Mouse (Mus musculus) forebrain, embryonic 16.5 days (tissue): ENCODE data around the gene Scp2. TPM values are rescaled to one million over a fixed set of nuclear protein-coding genes. Genes with fewer than 3 reads are reported as not detected.
"Not testable (repeated sequence)": the region's sequence is repeated elsewhere in the genome, so short reads cannot be mapped to it uniquely, and the experiment has no call there.

Source experiments
- ATAC-seq: fragments of 200-750 bp; cut with Nextera tagmentation; 2 replicates; pipeline ENCODE4 v1.8.0; 2017; ENCODE audit warnings: mild to moderate bottlenecking, moderate library complexity
- H3K27ac ChIP-seq: fragments of 300-500 bp; sonication (generic); 2 replicates; pipeline ENCODE4 v1.5.1; 2014; ENCODE audit warnings: low read length, control low read depth
- H3K27me3 ChIP-seq: fragments of 300-500 bp; sonication (generic); replicated peaks from 2 replicates; pipeline ENCODE4 v1.6.1; 2014; ENCODE audit warnings: low read length; ENCODE audit not compliant: control insufficient read depth, insufficient read depth
- H3K36me3 ChIP-seq: fragments of 300-500 bp; sonication (generic); 2 replicates; pipeline ENCODE4 v1.6.1; 2014; ENCODE audit not compliant: control insufficient read depth, insufficient read depth
- H3K4me1 ChIP-seq: fragments of 300-500 bp; sonication (generic); replicated peaks from 2 replicates; pipeline ENCODE4 v1.6.1; 2014; ENCODE audit warnings: low read length; ENCODE audit not compliant: control insufficient read depth, insufficient read depth
- H3K4me2 ChIP-seq: fragments of 300-500 bp; sonication (generic); 2 replicates; pipeline ENCODE4 v1.6.1; 2014; ENCODE audit warnings: mild to moderate bottlenecking, low read length, control low read depth
- H3K4me3 ChIP-seq: fragments of 300-500 bp; sonication (generic); replicated peaks from 2 replicates; pipeline ENCODE4 v1.5.1; 2014; ENCODE audit warnings: mild to moderate bottlenecking, low read length, control low read depth
- H3K9ac ChIP-seq: fragments of 300-500 bp; sonication (generic); replicated peaks from 2 replicates; pipeline ENCODE4 v1.6.1; 2014; ENCODE audit warnings: low read depth, low read length, control low read depth
- H3K9me3 ChIP-seq: fragments of 300-500 bp; sonication (generic); 2 replicates; pipeline ENCODE4 v1.6.1; 2016; ENCODE audit warnings: low read length; ENCODE audit not compliant: control insufficient read depth
- WGBS: fragments of 180-500 bp; shearing (Covaris S2); extraction: QIAGEN DNeasy Blood & Tissue Kit; methylation state at CpG from one replicate; pipeline ENCODE4 v1.1.7; 2014; 5-methylcytosine and 5-hydroxymethylcytosine counted together
- polyA plus RNA-seq: library from polyadenylated mRNA; unstranded; fragments of >200 nt; fragmentation: Nextera tagmentation; extraction: Ambion mirVana; gene quantifications from 2 replicates; pipeline ENCODE4 v1.2.1, GENCODE M21; 2015

The Scp2 gene
- polyA plus RNA-seq, 1 experiment from 2014 or later, result 195 TPM

DNA sequence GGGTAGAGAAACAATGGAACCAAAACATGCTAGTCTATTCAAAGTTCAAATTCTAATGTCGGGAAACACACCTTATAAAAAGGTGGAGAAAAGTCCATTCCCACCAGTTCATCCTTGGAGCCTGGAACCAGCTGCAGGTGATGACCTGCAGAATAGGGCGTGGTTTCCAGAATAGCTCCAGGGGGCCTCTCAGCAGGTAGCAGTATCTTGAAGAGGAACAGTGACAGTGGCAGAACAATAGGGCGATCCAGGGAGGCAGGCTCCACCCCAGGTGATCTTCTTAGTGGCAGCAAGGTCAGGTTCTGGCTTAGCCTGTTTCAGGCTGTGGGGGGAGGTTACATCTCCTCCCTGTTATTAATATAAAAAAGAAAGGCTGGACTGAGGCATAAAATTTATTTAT lies 756 bp upstream of the Scp2 start:
- 36% methylated on average over 3 of the region's 3 CpGs for whole genome bisulfite sequencing
- not testable (repeated sequence) for H3K36me3 ChIP-seq, H3K27ac ChIP-seq, ATAC-seq, H3K27me3 ChIP-seq, H3K4me2 ChIP-seq, H3K4me3 ChIP-seq, H3K4me1 ChIP-seq, H3K9me3 ChIP-seq, H3K9ac ChIP-seq

DNA sequence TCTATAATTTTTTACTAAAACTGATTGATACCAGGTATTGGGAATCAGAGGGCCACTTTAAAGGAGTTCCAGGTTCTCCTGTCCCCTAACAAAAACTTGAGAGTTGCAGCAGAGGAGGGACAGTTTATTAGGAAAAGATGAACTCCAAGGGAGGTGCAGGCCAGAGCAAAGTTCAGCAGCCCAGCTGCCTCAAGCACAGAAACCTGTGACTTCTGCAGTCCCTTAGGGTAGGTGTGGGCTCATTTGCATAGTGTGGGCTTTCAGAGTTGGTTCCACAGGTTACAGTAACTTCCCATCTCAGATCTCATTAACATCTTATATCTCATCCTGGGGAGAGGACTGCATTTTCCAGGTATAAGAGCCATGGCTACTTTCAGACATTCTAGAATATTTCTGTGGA lies 1.0 kb downstream of the Scp2 start:
- no peaks in the 10 kb centered on the region for H3K27me3 ChIP-seq
- ATAC-seq, result no peak
- no peak overlapping the region for H3K9ac ChIP-seq
- no peak overlapping the region for H3K27ac ChIP-seq
- H3K36me3 ChIP-seq, result no peaks in the 10 kb centered on the region
- H3K9me3 ChIP-seq, result no peaks in the 10 kb centered on the region
- H3K4me1 ChIP-seq, result no peaks in the 10 kb centered on the region
- no peak overlapping the region for H3K4me3 ChIP-seq
- H3K4me2 ChIP-seq, result no peak overlapping the region

DNA sequence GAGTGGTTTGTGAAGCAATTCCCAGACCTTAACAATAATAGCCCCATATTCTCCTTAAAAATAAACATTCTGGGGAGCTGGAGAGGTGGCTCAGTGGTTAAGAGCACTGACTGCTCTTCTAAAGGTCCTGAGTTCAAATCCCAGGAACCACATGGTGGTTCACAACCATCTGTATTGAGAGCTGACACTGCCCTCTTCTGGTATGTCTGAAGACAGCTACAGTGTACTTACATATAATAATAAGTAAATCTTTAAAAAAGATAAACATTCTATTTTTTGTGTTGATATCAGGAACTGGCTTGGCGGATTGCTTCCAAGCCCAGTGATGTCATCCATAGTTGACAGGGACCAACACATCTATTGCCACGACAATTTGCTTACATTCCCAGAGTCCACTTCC lies 1.6 kb downstream of the Scp2 start:
- ATAC-seq, H3K4me1 ChIP-seq, H3K36me3 ChIP-seq, H3K4me3 ChIP-seq, H3K4me2 ChIP-seq, H3K9me3 ChIP-seq, H3K9ac ChIP-seq, H3K27ac ChIP-seq, H3K27me3 ChIP-seq: not testable (repeated sequence)
- WGBS, result 97% methylated on average over 2 of the region's 2 CpGs

DNA sequence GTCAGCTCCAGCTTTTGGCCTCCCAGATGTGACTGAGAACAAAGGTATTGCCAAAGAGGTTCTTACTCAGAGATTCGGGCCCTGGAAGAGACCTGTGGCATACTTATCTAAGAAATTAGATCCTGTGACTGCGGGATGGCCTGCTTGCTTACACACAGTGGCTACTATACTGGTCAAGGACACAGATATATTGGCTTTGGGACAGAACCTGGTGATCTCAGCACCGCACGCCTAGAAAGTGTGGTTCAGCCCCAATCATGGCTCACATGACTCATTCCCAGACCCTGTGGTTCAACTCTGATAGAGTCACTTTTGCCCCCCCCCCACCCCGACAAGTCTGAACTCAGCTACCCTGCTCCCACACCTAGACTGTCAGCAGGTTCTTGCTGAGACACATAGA lies 7.9 kb downstream of the Scp2 start:
- Histone ChIP-seq H3K27me3 (no peaks in the 10 kb centered on the region), H3K4me3 (no peak overlapping the region), H3K27ac (no peak overlapping the region), H3K36me3 (no peaks in the 10 kb centered on the region), H3K4me2 (no peak overlapping the region), H3K4me1 (no peaks in the 10 kb centered on the region), H3K9ac (no peak overlapping the region), H3K9me3 (no peaks in the 10 kb centered on the region)
- 91% methylated on average over 5 of the region's 5 CpGs for WGBS
- no peak for ATAC-seq

DNA sequence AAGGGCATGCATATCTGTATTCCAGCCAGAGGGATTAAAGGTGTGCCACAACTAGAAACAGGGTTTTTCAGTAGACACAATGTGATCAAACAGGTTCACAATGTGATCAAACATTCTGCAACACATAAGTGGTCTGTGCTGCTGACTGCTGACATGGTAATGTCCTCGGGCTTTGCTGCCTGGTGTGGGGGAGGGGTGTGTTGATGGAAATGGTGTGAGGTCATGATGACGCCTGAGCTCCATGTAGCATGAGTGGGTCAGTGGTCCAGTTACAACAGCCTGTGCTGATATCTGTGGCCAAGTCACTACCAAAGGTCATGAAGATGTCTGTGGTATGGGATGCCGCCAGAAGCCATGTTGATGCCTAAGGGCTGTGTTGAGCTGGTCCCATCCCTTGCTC lies 14.3 kb downstream of the Scp2 start:
- Histone ChIP-seq H3K4me1 (no peaks in the 10 kb centered on the region), H3K4me2 (no peak overlapping the region), H3K9ac (no peak overlapping the region), H3K4me3 (no peak overlapping the region), H3K36me3 (no peaks in the 10 kb centered on the region), H3K27me3 (no peaks in the 10 kb centered on the region), H3K27ac (no peak overlapping the region), H3K9me3 (no peaks in the 10 kb centered on the region)
- WGBS, result 91% methylated on average over 3 of the region's 3 CpGs
- ATAC-seq, result no peak

DNA sequence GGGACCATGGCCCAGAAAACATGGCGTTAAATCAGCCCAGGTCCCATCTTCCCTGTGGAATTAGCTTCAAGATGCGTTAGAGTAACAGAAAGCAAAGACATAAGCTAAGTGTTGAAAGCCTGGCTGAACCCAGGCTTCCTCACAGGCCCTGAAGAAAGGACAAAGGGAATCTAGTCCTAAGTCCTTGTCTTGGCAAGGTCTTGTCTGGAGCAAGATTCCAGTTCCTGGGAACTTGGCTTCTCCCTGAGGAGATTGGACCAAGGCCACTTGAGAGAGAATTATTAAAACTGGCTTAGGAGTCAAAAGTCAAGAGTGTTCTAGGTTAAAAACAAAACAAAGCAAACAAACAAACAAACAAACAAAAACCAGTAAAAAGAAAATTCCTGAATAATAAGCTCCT lies 16.5 kb downstream of the Scp2 start:
- no peak overlapping the region for H3K4me2 ChIP-seq
- ATAC-seq, result no peak
- H3K4me1 ChIP-seq, result no peaks in the 10 kb centered on the region
- H3K27ac ChIP-seq, result no peak overlapping the region
- no peaks in the 10 kb centered on the region for H3K27me3 ChIP-seq
- WGBS, result 88% methylated on average over 2 of the region's 2 CpGs
- H3K9ac ChIP-seq, result no peak overlapping the region
- H3K9me3 ChIP-seq, result no peaks in the 10 kb centered on the region
- no peak overlapping the region for H3K4me3 ChIP-seq
- H3K36me3 ChIP-seq, result no peaks in the 10 kb centered on the region

DNA sequence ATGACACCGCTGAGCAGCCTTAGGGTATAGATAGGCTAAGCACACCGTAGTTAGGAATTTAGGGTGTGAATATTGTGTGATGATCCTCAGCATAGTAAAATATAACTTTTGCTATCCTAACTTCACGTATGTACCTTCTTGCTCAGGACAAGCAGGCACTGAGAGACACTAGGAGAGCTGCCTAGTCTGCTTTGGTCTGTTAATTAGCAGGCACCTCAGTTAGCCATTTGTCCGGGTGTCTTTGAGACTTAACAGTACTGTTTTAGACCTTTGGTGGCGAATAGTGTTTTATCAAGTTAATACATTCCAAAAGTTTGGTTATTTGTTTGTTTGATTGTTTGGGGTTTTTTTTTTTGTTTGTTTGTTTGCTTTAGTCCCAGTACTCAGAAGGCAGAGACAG lies 17.3 kb downstream of the Scp2 start:
- WGBS, result 89% methylated on average over 5 of the region's 5 CpGs
- no peaks in the 10 kb centered on the region for H3K27me3 ChIP-seq
- H3K4me3 ChIP-seq, result no peak overlapping the region
- no peak overlapping the region for H3K9ac ChIP-seq
- no peak for ATAC-seq
- H3K4me2 ChIP-seq, result no peak overlapping the region
- no peaks in the 10 kb centered on the region for H3K4me1 ChIP-seq
- no peaks in the 10 kb centered on the region for H3K36me3 ChIP-seq
- H3K27ac ChIP-seq, result no peak overlapping the region
- H3K9me3 ChIP-seq, result no peaks in the 10 kb centered on the region

DNA sequence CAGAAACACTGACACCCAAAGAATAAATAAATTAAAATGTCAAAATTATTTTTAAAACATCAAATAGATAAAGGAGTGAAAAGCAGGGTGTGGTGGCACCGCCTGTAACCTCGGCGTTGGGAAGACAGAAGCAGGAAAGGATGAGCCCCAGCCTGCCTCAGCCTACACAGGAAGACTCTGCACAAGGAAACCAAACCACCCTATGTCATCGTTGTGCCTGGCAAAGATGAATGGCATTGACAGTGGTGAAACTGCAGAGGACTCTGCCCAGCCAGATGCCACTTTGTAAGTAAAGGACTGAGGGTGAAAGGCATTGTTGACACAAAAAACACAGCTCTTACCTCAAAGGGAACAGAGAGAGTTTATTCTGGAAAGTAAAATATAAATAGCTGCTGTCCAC lies 18.5 kb downstream of the Scp2 start:
- no peak for ATAC-seq
- H3K9me3 ChIP-seq, result no peaks in the 10 kb centered on the region
- no peaks in the 10 kb centered on the region for H3K36me3 ChIP-seq
- no peak overlapping the region for H3K9ac ChIP-seq
- 88% methylated on average over 4 of the region's 4 CpGs for WGBS
- H3K4me2 ChIP-seq, result no peak overlapping the region
- H3K4me1 ChIP-seq, result no peaks in the 10 kb centered on the region
- no peaks in the 10 kb centered on the region for H3K27me3 ChIP-seq
- H3K4me3 ChIP-seq, result no peak overlapping the region
- no peak overlapping the region for H3K27ac ChIP-seq

DNA sequence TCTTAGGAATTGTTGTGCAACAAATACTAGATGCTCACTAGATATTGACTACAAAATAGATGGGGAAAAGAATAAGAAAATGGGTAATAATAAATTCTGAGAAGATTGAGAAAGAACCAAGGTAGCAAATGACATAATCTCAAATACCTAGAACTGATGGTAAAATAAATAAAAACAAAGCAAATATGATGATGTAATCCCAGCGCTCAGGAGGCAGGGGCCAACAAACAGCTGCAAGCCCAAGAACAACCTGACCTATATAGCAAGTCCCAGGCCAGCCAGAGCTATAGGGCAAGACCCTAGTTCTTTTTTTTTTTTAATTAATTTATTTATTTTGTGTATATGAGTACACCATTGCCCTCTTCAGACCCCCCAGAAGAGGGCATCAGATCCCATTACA lies 20.7 kb downstream of the Scp2 start:
- 91% methylated on average over 1 of the region's 1 CpGs for WGBS
- no peaks in the 10 kb centered on the region for H3K4me1 ChIP-seq
- ATAC-seq, result no peak

More for the DNA sequence above, 20.7 kb downstream of the Scp2 start:
- Histone ChIP-seq H3K9ac (no peak overlapping the region), H3K4me2 (no peak overlapping the region), H3K9me3 (no peaks in the 10 kb centered on the region), H3K36me3 (no peaks in the 10 kb centered on the region), H3K27me3 (no peaks in the 10 kb centered on the region), H3K27ac (no peak overlapping the region), H3K4me3 (no peak overlapping the region)
